Mouse (Mus musculus): ENCODE results near the gene Gm4792. TPM values are rescaled to one million over a fixed set of nuclear protein-coding genes. Genes with fewer than 3 reads are reported as not detected.

Gene Gm4792
- polyA plus RNA-seq, 1 experiment from 2014 or later: 0.19 TPM

DNA sequence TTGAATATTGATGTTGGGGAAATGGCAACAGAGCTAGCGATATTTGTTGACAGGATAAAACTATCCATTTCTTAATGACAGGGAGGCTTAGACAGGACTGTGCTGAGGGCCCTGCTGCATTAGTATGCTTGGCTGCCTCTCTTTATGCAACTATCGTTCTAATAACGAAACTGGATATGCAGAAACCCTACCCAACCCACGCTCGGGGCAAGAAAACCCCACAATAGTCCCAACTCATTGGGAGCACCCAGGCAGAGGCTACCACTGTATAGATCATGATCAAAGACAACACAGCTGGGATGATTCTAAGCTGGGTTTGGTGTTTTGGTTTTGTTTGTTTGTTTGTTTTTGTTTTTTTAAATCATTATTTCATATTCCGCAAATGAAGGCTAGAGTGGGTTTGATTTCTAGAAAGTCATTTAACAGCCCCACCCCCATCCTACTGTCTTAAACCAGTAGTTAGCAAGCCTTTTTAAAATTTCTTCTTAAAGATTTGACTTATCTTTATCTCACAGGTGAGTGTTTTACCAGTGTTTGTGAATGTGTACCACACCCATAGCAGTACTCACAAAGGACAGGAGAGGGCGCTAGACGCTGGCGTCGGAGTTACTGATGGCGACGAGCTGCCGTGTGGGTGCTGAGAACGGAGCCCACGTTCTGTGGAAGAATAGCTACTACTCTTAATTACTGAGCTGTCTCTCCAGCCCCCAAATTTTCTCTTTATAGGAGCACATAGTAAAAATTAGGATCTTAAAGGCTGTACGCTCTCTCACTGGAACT lies 34.0 kb upstream of the Gm4792 start:
- Histone ChIP-seq H3K27ac (no peak overlapping the region), H3K9me3 (no peaks in the 10 kb centered on the region), H3K4me1 (peaks cover 4% of the 10 kb centered on the region; the same call in 1 of the 2 replicates), H3K4me3 (no peak overlapping the region), H3K27me3 (ENCODE audit: poor library complexity, severe bottlenecking) (no peaks in the 10 kb centered on the region), H3K36me3 (replicated peaks) (no peaks in the 10 kb centered on the region)
- WGBS: 84% methylated on average over 16 of the region's 16 CpGs
- no peak for DNase-seq (ENCODE audit: extremely low spot score, low spot score)

DNA sequence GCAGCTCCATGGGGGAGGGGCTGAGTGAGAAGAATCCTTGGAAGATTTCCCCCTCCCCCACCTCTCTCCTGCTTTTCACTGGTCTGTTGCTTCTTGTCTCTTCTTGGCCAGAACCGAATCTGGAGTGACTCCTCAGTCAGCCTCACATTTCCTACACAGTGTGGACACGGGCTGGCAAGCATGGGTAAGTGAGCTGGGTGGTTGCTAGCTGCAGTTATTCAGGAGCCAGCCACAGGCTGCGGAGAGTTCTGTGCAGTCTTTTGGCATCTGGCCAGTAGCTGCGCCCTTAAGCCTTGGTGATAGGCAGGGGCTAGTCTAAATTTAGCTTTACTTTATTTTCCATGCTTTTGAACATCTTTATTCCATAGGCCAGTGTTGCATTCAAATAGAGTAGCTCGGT lies 31.5 kb upstream of the Gm4792 start:
- Histone ChIP-seq H3K27ac (no peak overlapping the region), H3K27me3 (ENCODE audit: poor library complexity, severe bottlenecking) (no peaks in the 10 kb centered on the region), H3K36me3 (replicated peaks) (no peaks in the 10 kb centered on the region), H3K4me1 (peaks cover 4% of the 10 kb centered on the region; the same call in 1 of the 2 replicates), H3K4me3 (no peak overlapping the region), H3K9me3 (no peaks in the 10 kb centered on the region; the same call in 1 of the 2 replicates)
- 74% methylated on average over 5 of the region's 5 CpGs for WGBS
- no peak for DNase-seq (ENCODE audit: extremely low spot score, low spot score)

DNA sequence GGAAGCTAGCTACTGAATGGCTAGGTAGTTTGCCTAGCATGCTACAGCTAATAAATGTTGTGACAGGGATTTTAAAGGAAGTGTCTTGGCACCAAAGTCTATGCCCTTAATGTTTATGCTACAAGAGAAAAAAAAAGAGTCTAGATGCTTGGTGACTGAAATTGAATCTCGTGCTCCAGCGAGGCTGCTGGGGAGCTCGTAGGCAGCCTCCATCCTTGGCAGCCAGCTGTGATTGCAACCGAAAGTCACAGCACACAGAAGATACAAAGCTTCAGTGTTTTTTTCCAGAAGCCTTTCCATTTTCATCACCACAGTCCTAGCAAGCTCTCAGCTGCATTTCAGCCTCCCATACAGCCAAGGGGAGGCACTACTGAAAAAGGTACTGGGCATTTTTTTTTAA lies 20.1 kb upstream of the Gm4792 start:
- Histone ChIP-seq H3K27me3 (ENCODE audit: poor library complexity, severe bottlenecking) (peaks cover 3% of the 10 kb centered on the region), H3K9me3 (no peaks in the 10 kb centered on the region), H3K36me3 (replicated peaks) (no peaks in the 10 kb centered on the region), H3K4me3 (no peak overlapping the region), H3K27ac (no peak overlapping the region), H3K4me1 (peaks cover 7% of the 10 kb centered on the region)
- no peak for DNase-seq (ENCODE audit: extremely low spot score, low spot score)
- WGBS: 57% methylated on average over 4 of the region's 4 CpGs

DNA sequence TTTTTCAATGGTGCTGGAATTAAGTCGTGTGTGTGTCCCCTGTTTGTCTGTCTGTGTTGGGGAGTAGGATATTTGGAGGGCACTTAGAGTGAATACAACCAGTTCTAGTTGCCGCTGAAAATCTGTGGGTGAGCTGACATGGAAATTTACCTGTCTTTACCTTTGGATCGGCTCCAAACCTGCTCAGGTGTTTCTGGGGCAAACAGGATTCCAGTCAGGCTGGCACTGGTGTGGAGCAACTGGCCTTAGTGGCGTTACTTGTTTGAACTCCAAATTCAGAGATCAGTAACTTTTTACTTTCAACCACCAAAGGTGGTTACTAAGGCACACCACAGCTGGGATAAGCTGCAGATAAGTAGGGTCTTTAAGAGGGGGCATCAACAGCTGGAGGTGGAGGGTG lies 14.6 kb upstream of the Gm4792 start:
- Histone ChIP-seq H3K36me3 (replicated peaks) (no peaks in the 10 kb centered on the region), H3K4me1 (peaks cover 23% of the 10 kb centered on the region), H3K4me3 (no peak overlapping the region), H3K27ac (no peak overlapping the region), H3K27me3 (ENCODE audit: poor library complexity, severe bottlenecking) (peaks cover 41% of the 10 kb centered on the region), H3K9me3 (peaks cover 10% of the 10 kb centered on the region; the same call in 1 of the 2 replicates)
- WGBS: 80% methylated on average over 4 of the region's 4 CpGs
- no peak for DNase-seq (ENCODE audit: extremely low spot score, low spot score)

DNA sequence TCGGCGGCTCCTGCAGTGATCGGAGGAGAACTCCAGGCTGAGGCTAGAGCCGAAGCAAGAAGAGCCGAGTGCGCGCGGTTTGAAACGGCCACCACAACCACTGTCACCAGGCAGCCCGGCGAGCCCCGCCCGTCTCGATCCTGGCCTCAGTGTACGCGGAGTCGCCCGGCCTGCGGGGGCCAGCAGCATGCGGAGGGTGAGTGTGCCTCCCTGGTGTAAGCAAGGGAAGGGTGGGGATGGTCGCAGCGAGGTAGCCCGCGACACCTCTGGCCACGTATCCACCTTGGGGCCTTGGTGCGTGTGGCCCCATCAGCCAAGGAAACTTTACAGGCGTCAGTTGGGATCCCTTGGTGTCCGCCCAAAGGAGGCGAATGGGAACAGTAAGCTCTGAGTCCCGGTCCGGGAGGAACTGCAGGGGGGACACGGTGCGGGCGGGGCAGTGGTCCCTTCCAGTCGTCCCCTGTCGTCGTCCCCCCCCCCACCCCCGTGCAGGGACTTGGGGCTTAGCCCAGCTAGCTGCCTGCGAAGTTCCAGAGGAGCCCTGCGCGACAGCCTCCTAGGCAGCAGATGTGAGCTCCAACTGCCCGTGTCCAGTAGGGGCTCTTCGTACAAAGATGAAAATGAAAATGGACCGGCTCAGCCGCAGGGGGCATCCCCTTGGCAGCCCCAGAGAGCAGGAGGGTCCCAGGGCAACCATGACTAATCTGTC lies 13.7 kb upstream of the Gm4792 start:
- Histone ChIP-seq H3K9me3 (peaks cover 10% of the 10 kb centered on the region; the same call in 1 of the 2 replicates), H3K27me3 (ENCODE audit: poor library complexity, severe bottlenecking) (peaks cover 41% of the 10 kb centered on the region), H3K4me1 (peaks cover 23% of the 10 kb centered on the region), H3K4me3 (peak overlapping the region; percentile 62), H3K27ac (peak overlapping the region; percentile 73), H3K36me3 (replicated peaks) (no peaks in the 10 kb centered on the region)
- WGBS: under 1% methylated on average over 45 of the region's 45 CpGs
- DNase-seq (ENCODE audit: extremely low spot score, low spot score): peak; percentile 44

DNA sequence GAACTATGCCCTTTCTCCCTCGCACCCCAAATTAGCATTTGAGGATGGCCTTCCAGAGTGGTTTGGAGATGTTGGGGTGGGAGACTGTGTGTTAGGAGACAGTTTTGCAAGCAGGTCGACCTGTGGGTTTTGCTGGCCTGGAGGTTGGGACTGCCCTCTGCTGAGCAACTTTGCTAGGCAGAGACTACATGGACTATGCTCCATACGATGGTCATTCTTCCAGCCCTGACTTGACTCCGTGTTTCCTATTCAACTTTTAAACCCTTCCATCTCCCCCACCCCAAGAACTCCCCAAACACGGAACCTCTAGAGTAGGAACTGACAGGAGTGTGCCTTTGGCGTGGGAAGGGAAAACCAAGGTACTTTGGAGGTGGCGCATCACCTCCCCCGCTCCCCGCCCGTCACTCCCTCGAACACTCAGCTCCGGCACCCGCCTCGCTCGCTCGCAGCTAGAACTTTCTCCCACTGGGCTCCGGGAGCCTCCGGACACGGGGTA lies 13.1 kb upstream of the Gm4792 start, which contains the start of gene Tmcc3:
Gene Tmcc3 (plus strand): TSS at position 439 of the 496 bp plus-strand sequence.
- Histone ChIP-seq H3K4me1 (peaks cover 21% of the 10 kb centered on the region), H3K27ac (peak within 1 kb of the TSS; percentile 73), H3K9me3 (peaks cover 10% of the 10 kb centered on the region; the same call in 1 of the 2 replicates), H3K36me3 (replicated peaks) (no peaks in the 10 kb centered on the region), H3K4me3 (peak within 1 kb of the TSS; percentile 62), H3K27me3 (ENCODE audit: poor library complexity, severe bottlenecking) (peaks cover 41% of the 10 kb centered on the region)
- 2% methylated on average over 19 of the region's 19 CpGs for WGBS
- no peak for DNase-seq (ENCODE audit: extremely low spot score, low spot score)

DNA sequence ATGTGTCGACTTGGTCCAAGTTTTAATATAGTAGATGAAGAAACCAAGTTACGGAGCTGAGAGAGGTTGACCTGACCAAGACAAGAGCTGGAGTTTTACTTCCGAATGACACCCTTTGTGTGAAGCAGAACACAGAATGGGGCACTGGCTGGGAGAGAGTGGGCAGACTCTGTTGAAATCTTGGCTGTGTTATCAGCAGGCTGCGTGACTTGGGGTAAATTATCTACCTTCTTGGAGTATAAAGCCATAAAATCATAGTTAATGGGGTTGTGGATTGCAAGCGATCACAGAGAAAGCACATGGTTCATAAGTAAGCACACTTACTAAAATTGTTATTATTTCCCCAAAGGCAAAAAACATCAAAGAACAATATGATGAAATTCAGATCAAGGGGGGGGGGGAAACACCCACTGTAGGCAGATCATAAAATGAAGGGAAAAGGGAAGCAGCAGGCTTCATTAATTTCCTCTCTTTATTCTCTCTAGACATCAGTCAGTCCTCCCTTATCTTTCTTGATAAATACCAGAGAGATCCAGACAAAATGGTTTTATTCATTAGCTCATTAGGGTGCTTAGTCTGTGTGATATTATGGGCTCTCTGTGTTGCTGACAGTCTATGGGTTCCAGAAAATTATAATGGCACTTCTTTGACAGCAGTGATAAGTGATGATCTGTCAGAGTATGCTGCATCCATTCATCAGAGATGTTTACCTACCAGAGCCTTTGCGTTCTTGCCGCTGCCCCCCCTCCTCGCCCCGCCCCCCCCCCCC lies 12.2 kb upstream of the Gm4792 start:
- H3K4me1 ChIP-seq: peaks cover 16% of the 10 kb centered on the region
- H3K27ac ChIP-seq: no peak overlapping the region
- peaks cover 10% of the 10 kb centered on the region; the same call in 1 of the 2 replicates for H3K9me3 ChIP-seq
- no peaks in the 10 kb centered on the region for H3K36me3 ChIP-seq (replicated peaks)
- peaks cover 41% of the 10 kb centered on the region for H3K27me3 ChIP-seq (ENCODE audit: poor library complexity, severe bottlenecking)
- no peak for DNase-seq (ENCODE audit: extremely low spot score, low spot score)
- WGBS: 64% methylated on average over 7 of the region's 9 CpGs
- H3K4me3 ChIP-seq: no peak overlapping the region

DNA sequence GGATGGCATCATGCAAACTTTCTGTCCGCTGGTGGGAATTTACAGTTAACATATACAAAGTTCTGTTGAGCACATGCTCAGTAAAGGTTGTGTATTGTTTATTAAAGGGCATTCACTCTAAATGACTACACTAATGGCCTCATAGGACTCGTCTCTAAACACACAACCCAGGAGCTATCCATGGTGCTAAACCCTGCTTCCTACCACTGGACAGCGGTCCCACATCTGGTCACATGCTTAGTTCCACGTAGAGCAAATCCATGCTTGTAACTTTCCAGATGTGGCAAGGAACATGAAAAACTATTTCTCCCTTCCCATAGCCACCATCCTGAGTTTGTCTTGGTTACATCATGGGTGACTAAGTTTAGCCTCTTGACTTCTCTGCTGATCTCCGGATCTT lies 7.0 kb upstream of the Gm4792 start:
- Histone ChIP-seq H3K36me3 (replicated peaks) (no peaks in the 10 kb centered on the region), H3K4me3 (no peak overlapping the region), H3K27ac (no peak overlapping the region), H3K27me3 (ENCODE audit: poor library complexity, severe bottlenecking) (peaks cover 8% of the 10 kb centered on the region), H3K9me3 (peaks cover 10% of the 10 kb centered on the region; the same call in 1 of the 2 replicates), H3K4me1 (0 out of 2 replicates have a peak, but pooled peaks cover 5% of the 10 kb centered on the region)
- WGBS: 72% methylated on average over 5 of the region's 5 CpGs
- no peak for DNase-seq (ENCODE audit: extremely low spot score, low spot score)

DNA sequence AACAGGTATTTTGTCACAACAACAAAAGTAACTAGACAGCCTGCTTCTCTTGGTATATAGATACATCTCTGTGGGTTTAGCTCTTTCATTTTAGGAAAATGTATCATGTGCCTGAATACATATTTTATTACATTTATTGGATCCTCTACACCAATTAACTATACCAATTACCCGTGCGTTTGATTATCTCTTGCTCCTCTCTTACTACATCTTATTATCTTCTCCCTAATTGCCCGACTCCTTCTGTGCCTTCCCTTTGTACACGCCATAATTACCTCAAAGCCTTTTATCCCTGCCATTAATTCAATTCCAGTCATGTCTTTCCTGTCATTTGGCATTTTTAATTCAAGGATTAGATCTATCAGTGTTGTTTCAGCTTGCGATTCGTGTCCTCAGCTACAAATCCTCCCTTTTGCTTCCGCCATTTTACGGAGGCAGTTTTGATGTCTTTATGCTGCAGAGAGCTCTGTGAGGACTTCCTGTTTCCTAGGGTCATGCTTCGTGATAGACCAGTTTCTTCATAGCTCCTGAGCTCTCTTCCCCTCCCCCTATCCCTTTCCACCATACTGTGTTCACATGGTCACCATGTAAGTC lies 5.7 kb upstream of the Gm4792 start:
- no peak overlapping the region for H3K4me3 ChIP-seq
- H3K36me3 ChIP-seq (replicated peaks): no peaks in the 10 kb centered on the region
- H3K4me1 ChIP-seq: 0 out of 2 replicates have a peak, but pooled peaks cover 5% of the 10 kb centered on the region
- no peak for DNase-seq (ENCODE audit: extremely low spot score, low spot score)
- no peaks in the 10 kb centered on the region for H3K27me3 ChIP-seq (ENCODE audit: poor library complexity, severe bottlenecking)
- no peak overlapping the region for H3K27ac ChIP-seq
- 89% methylated on average over 9 of the region's 9 CpGs for WGBS
- H3K9me3 ChIP-seq: peaks cover 5% of the 10 kb centered on the region; the same call in 1 of the 2 replicates

DNA sequence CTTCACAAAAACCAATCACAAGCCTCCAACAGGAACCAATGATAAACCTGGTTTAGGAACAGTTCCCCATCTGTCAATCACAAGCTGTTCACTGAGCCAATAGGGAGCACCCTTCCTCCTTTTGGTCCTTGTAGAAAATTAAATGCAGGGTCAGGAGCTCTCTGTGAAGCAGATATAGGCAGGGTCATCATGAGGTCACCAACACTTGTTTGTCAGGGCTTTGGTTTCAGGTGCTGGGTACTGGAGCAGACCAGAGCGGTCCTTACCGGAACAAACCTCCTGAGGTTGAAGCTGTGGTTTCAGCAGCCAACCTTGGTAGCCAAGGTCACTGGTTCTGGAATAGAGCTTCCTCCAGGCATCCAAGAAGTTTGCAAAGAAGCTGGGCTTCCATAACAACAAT lies 798 bp upstream of the Gm4792 start:
- H3K4me1 ChIP-seq: peaks cover 29% of the 10 kb centered on the region
- no peaks in the 10 kb centered on the region for H3K36me3 ChIP-seq (replicated peaks)
- DNase-seq (ENCODE audit: extremely low spot score, low spot score): no peak
- WGBS: 95% methylated on average over 2 of the region's 2 CpGs
- no peak overlapping the region for H3K4me3 ChIP-seq
- no peaks in the 10 kb centered on the region for H3K9me3 ChIP-seq
- no peaks in the 10 kb centered on the region for H3K27me3 ChIP-seq (ENCODE audit: poor library complexity, severe bottlenecking)
- H3K27ac ChIP-seq: no peak overlapping the region

DNA sequence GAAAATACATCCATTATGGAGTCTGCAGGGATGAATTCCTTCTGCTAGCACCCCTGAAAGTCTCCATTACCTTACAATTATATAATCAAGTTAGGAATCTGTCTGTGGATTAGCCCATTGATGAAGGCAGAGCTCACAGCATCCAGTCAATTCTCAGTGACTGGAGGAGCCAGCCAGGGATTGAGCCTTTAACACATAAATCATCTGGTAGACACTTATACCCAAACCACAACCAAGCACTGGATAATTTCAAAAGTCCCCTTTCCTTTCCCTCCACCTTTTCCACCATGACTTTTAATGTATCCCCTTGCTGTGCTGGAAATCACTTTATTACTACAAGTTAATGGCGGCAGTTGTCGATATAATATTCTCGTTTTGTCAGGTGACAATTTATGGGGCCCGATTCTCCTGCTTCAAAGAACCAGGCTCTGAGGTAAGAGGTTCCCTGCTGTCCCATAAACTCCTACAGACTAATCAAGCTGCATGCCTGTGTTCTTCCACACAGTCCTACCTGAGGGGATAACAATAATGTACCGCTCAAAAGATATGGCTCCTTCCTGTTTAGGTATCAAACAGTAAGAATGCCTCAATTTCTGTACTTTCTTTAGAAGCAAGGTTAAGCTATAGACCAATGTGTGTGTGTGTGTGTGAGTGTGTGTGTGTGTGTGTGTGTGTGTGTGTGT lies 2.4 kb downstream of the Gm4792 start:
- Histone ChIP-seq H3K9me3 (no peaks in the 10 kb centered on the region), H3K36me3 (replicated peaks) (no peaks in the 10 kb centered on the region), H3K4me3 (no peak overlapping the region), H3K27me3 (ENCODE audit: poor library complexity, severe bottlenecking) (no peaks in the 10 kb centered on the region), H3K27ac (peak overlapping the region; percentile 82), H3K4me1 (peaks cover 39% of the 10 kb centered on the region)
- WGBS: 94% methylated on average over 5 of the region's 5 CpGs
- no peak for DNase-seq (ENCODE audit: extremely low spot score, low spot score)

Measured in forebrain, embryonic 10.5 days (tissue).